Mouse (Mus musculus) liver, embryonic 16.5 days (tissue): ENCODE measurements around the gene Gabrd. TPM values are rescaled to one million over a fixed set of nuclear protein-coding genes. Genes with fewer than 3 reads are reported as not detected.

Experiments
- ATAC-seq: fragments of 200-750 bp; cut with Nextera tagmentation; 2 replicates; pipeline ENCODE4 v1.8.0; 2017; ENCODE audit warnings: low read depth, mild to moderate bottlenecking, moderate number of reproducible peaks, moderate library complexity
- H3K27ac ChIP-seq: fragments of 300-500 bp; sonication (generic); 2 replicates; pipeline ENCODE4 v1.5.1; 2014; ENCODE audit warnings: mild to moderate bottlenecking, low read length
- H3K27me3 ChIP-seq: fragments of 300-500 bp; sonication (generic); 2 replicates; pipeline ENCODE4 v1.6.1; 2014; ENCODE audit warnings: low read depth, low read length, mixed read lengths; ENCODE audit not compliant: control insufficient read depth, insufficient read depth
- H3K36me3 ChIP-seq: fragments of 300-500 bp; sonication (generic); 2 replicates; pipeline ENCODE4 v1.6.1; 2014; ENCODE audit warnings: mild to moderate bottlenecking; ENCODE audit not compliant: control insufficient read depth, insufficient read depth
- H3K4me1 ChIP-seq: fragments of 300-500 bp; sonication (generic); 2 replicates; pipeline ENCODE4 v1.6.1; 2014; ENCODE audit warnings: low read depth, low read length, mixed read lengths; ENCODE audit not compliant: control insufficient read depth
- H3K4me2 ChIP-seq: fragments of 300-500 bp; sonication (generic); 2 replicates; pipeline ENCODE4 v1.6.1; 2014; ENCODE audit warnings: low read depth, low read length, mixed read lengths
- H3K4me3 ChIP-seq: fragments of 300-500 bp; sonication (generic); 2 replicates; pipeline ENCODE4 v1.5.1; 2014; ENCODE audit warnings: low read depth, mild to moderate bottlenecking, low read length
- H3K9ac ChIP-seq: fragments of 300-500 bp; sonication (generic); 2 replicates; pipeline ENCODE4 v1.6.1; 2014; ENCODE audit warnings: low read depth, low read length
- H3K9me3 ChIP-seq: fragments of 300-500 bp; sonication (generic); replicated peaks from 2 replicates; pipeline ENCODE4 v1.6.1; 2016; ENCODE audit warnings: low read length; ENCODE audit not compliant: control insufficient read depth
- WGBS: fragments of 180-500 bp; shearing (Covaris S2); extraction: QIAGEN DNeasy Blood & Tissue Kit; methylation state at CpG from one replicate; pipeline ENCODE4 v1.1.7; 2014; ENCODE audit not compliant: insufficient replicate concordance; 5-methylcytosine and 5-hydroxymethylcytosine counted together
- polyA plus RNA-seq: library from polyadenylated mRNA; unstranded; fragments of >200 nt; fragmentation: Nextera tagmentation; extraction: Ambion mirVana; gene quantifications from 2 replicates; pipeline ENCODE4 v1.2.1, GENCODE M21; 2015

The Gabrd gene
- polyA plus RNA-seq, 1 experiment from 2014 or later: not detected

DNA sequence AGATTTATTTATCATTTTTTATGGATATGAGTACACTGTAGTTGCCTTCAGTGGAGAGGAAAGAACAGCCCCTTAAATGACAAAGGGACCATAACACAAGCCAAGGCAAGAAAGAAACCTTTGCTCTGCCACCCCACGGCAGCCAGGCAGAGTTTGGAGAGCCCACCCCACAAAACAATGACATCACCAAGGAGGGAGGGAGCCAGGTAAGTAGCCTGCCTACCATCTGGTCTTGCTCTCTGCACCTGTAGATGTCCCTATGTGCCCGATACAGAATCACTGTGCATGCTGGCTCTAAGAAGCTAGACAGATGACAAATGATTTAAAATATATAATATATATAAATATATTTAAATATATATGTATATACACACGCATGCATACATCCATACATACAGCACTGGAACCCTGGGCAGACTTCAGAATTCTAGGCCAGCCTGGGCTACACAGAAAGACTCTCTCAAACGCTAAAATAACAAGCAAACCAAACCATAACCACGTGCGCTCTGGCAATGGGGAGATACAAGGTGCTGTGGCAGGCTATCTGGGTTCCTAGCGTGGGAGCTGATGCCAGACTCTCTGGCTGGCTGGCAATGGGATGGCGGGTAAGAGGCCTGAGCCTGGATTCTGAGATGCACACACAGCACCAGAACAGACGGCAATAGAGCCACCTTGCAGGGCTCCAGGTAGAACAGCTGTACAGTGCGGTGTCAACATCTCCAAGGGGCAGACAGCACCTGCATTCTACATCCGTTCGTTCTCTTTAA, 61.4 kb downstream of the Gabrd start:
- no peaks in the 10 kb centered on the region for H3K4me1 ChIP-seq
- no peak overlapping the region for H3K27ac ChIP-seq
- no peak overlapping the region for H3K4me2 ChIP-seq
- no peaks in the 10 kb centered on the region for H3K27me3 ChIP-seq
- no peaks in the 10 kb centered on the region for H3K9me3 ChIP-seq
- WGBS: 67% methylated on average over 12 of the region's 12 CpGs
- H3K9ac ChIP-seq: no peak overlapping the region
- no peak overlapping the region for H3K4me3 ChIP-seq
- ATAC-seq: no peak
- H3K36me3 ChIP-seq: no peaks in the 10 kb centered on the region

Other genes starting within 250 kb of the Gabrd start
- gene Ski, start 175.5 kb downstream of the Gabrd start, polyA plus RNA-seq: 2.4 and 2.5 TPM in 2 replicates
- 17.1 and 18.6 TPM in 2 replicates for gene Faap20, start 148.3 kb downstream of the Gabrd start, polyA plus RNA-seq
- 2.5 and 2.7 TPM in 2 replicates for gene Prkcz, start 36.8 kb downstream of the Gabrd start, polyA plus RNA-seq
- 0.11 and 0.12 TPM in 2 replicates for gene Cfap74, start 11.1 kb upstream of the Gabrd start, polyA plus RNA-seq
- 0.33 and 0.64 TPM in 2 replicates for gene Tmem52, start 71.0 kb upstream of the Gabrd start, polyA plus RNA-seq
- gene Gnb1, start 93.2 kb upstream of the Gabrd start, polyA plus RNA-seq: 77.3 and 85.9 TPM in 2 replicates
- gene Nadk, start 164.3 kb upstream of the Gabrd start, polyA plus RNA-seq: 42.9 and 45.3 TPM in 2 replicates
- gene Slc35e2, start 203.3 kb upstream of the Gabrd start, polyA plus RNA-seq: 5.6 and 6.4 TPM in 2 replicates
- 19.4 and 20.3 TPM in 2 replicates for gene Cdk11b, start 226.7 kb upstream of the Gabrd start, polyA plus RNA-seq
- not detected in 2 replicates for gene Gm10563, start 247.3 kb upstream of the Gabrd start, polyA plus RNA-seq